Mouse (Mus musculus) kidney, adult 2 months (tissue): ENCODE results near the gene Prex1.

Experiments used
- CTCF ChIP-seq: fragments of 200-500 bp; conservative IDR thresholded peaks from 2 replicates; pipeline ENCODE4 v1.5.1; 2011; ENCODE audit warnings: low read depth, mild to moderate bottlenecking, control low read depth, low read length, moderate library complexity, mixed read lengths; ENCODE audit not compliant: insufficient read depth, insufficient read length
- POLR2A ChIP-seq: fragments of 200-500 bp; IDR thresholded peaks from one replicate; pipeline ENCODE4 v1.6.1; 2011; ENCODE audit warnings: low read depth, low read length, control low read depth

DNA sequence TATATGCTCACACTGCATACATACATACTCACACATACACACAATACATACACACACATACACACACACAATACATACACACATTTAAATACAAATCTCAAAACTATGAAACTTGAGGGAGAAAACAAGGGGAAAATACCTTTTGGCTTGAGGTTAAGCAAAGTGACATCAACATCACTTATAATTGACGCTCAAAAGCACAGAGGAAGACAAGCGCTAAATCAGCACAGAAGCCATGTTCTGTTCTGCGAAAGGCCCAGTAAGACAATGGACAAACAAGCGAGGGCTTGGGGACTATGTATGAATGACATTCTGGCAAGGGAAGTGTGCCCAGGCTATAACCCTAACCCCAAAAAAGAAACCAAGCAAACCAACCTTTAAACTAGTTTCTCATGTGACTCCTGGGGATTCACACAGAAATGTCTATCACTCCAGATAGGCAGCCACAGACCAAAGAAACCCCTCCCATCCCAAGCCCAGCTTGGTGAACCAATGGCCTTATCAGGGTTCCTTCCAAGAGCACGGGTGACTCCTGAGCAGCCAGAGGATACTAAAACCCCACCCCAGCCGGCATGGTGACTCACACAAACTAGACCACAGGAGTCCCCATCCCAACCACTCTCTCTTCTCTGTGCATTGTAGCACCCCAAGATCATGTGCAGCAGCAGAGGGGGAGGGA is 48.2 kb downstream of the Prex1 start:
- TF ChIP-seq POLR2A (no peak), CTCF (no peak)
